Mouse (Mus musculus) myocyte (in vitro differentiated cells): ENCODE results near the gene Parp16. TPM values are rescaled to one million over a fixed set of nuclear protein-coding genes. Genes with fewer than 3 reads are reported as not detected.
"Not testable (repeated sequence)": the region's sequence is repeated elsewhere in the genome, so short reads cannot be mapped to it uniquely, and the experiment has no call there.

ENCODE experiments used
- H3K27me3 ChIP-seq: one replicate; pipeline ENCODE4 v1.6.1; 2011; ENCODE audit not compliant: control insufficient read depth, insufficient read depth, insufficient read length
- H3K36me3 ChIP-seq: one replicate; pipeline ENCODE4 v1.6.1; 2011; ENCODE audit not compliant: control insufficient read depth, insufficient read depth
- H3K4me2 ChIP-seq: one replicate; pipeline ENCODE4 v1.6.1; 2011; ENCODE audit warnings: low read depth, control low read depth
- H3K4me3 ChIP-seq: one replicate; pipeline ENCODE4 v1.5.1; 2011; ENCODE audit warnings: mild to moderate bottlenecking, control low read depth, moderate library complexity
- H3K79me2 ChIP-seq: one replicate; pipeline ENCODE4 v1.6.1; 2011; ENCODE audit not compliant: control insufficient read depth, insufficient read depth
- H3ac ChIP-seq: one replicate; pipeline ENCODE4 v1.6.1; 2011; ENCODE audit not compliant: control insufficient read depth, insufficient read length
- CEBPB ChIP-seq: IDR thresholded peaks from 2 replicates; pipeline ENCODE4 v1.6.1; 2011; ENCODE audit warnings: mild to moderate bottlenecking, moderate library complexity; ENCODE audit not compliant: poor library complexity, insufficient read depth, severe bottlenecking
- E2F4 ChIP-seq: IDR thresholded peaks from one replicate; pipeline ENCODE4 v1.6.1; 2011; ENCODE audit warnings: mild to moderate bottlenecking, control low read depth, moderate library complexity; ENCODE audit not compliant: insufficient read depth
- MAX ChIP-seq: IDR thresholded peaks from one replicate; pipeline ENCODE4 v1.6.1; 2011; ENCODE audit warnings: low read depth, mild to moderate bottlenecking, control low read depth
- MYOD1 ChIP-seq, 3 experiments: IDR thresholded peaks; one replicate each; pipeline ENCODE4 v1.6.1; 2011; ENCODE audit warnings: control low read depth in 2 of 3, low read depth in 2 of 3, mild to moderate bottlenecking in 2 of 3, moderate library complexity in 1 of 3; ENCODE audit not compliant: insufficient read length in 2 of 3, control insufficient read depth in 1 of 3
- MYOG ChIP-seq, 3 experiments: IDR thresholded peaks; one replicate each; pipeline ENCODE4 v1.6.1; 2011; ENCODE audit warnings: control low read depth in 2 of 3, low read depth in 2 of 3, mild to moderate bottlenecking in 2 of 3; ENCODE audit not compliant: insufficient read length in 2 of 3, control insufficient read depth in 1 of 3, insufficient read depth in 1 of 3
- POLR2A ChIP-seq: IDR thresholded peaks from one replicate; pipeline ENCODE4 v1.6.1; 2011; ENCODE audit warnings: low read depth, mild to moderate bottlenecking, control low read depth, moderate library complexity; ENCODE audit not compliant: insufficient read length
- POLR2AphosphoS2 ChIP-seq: IDR thresholded peaks from one replicate; pipeline ENCODE4 v1.6.1; 2011; ENCODE audit warnings: low read depth, control low read depth; ENCODE audit not compliant: insufficient read length
- REST ChIP-seq: IDR thresholded peaks from one replicate; pipeline ENCODE4 v1.6.1; 2011; ENCODE audit warnings: mild to moderate bottlenecking, control low read depth, moderate library complexity; ENCODE audit not compliant: insufficient read depth, insufficient read length
- SRF ChIP-seq: IDR thresholded peaks from one replicate; pipeline ENCODE4 v1.6.1; 2011; ENCODE audit warnings: low read depth; ENCODE audit not compliant: control insufficient read depth, insufficient read length
- TCF12 ChIP-seq: IDR thresholded peaks from one replicate; pipeline ENCODE4 v1.6.1; 2011; ENCODE audit warnings: mild to moderate bottlenecking, control low read depth; ENCODE audit not compliant: poor library complexity, insufficient read depth, severe bottlenecking
- TCF3 ChIP-seq: IDR thresholded peaks from one replicate; pipeline ENCODE4 v1.6.1; 2011; ENCODE audit warnings: low read depth, control low read depth; ENCODE audit not compliant: insufficient read length
- USF1 ChIP-seq: IDR thresholded peaks from one replicate; pipeline ENCODE4 v1.6.1; 2011; ENCODE audit warnings: low read depth, mild to moderate bottlenecking, control low read depth, moderate library complexity
- polyA plus RNA-seq: library from polyadenylated mRNA; unstranded; fragments of >200 nt; fragmentation: generic; extraction: Trizol; gene quantifications from one replicate; pipeline ENCODE4 v1.2.1, GENCODE M21; 2012; ENCODE audit warnings: missing spikeins

The Parp16 gene
- polyA plus RNA-seq, 1 experiment, result 2.2 TPM

GRCm38 (mm10) chr9:65214778-65215493, 19.8 kb downstream of the Parp16 start:
- H3K4me2 ChIP-seq, result peak overlapping the region; percentile 96
- no peaks in the 10 kb centered on the region for H3K27me3 ChIP-seq
- no peaks in the 10 kb centered on the region for H3K36me3 ChIP-seq
- H3ac ChIP-seq, result peak overlapping the region; percentile 28
- no peaks in the 10 kb centered on the region for H3K79me2 ChIP-seq
- TF ChIP-seq MYOG (IDR thresholded peaks at IDR 0.05; ENCODE audit: control insufficient read depth in 1 of 3, insufficient read depth in 1 of 3, insufficient read length in 2 of 3, low read depth in 2 of 3) (peak in 1 of 3 experiments; percentile 48), MYOD1 (IDR thresholded peaks at IDR 0.05; ENCODE audit: control insufficient read depth in 1 of 3, insufficient read length in 2 of 3, low read depth in 2 of 3) (peak in 1 of 3 experiments; percentile 41), POLR2A (peak; percentile 71), POLR2AphosphoS2 (peak; percentile 52), USF1 (no peak)
- peak overlapping the region; percentile 39 for H3K4me3 ChIP-seq

DNA sequence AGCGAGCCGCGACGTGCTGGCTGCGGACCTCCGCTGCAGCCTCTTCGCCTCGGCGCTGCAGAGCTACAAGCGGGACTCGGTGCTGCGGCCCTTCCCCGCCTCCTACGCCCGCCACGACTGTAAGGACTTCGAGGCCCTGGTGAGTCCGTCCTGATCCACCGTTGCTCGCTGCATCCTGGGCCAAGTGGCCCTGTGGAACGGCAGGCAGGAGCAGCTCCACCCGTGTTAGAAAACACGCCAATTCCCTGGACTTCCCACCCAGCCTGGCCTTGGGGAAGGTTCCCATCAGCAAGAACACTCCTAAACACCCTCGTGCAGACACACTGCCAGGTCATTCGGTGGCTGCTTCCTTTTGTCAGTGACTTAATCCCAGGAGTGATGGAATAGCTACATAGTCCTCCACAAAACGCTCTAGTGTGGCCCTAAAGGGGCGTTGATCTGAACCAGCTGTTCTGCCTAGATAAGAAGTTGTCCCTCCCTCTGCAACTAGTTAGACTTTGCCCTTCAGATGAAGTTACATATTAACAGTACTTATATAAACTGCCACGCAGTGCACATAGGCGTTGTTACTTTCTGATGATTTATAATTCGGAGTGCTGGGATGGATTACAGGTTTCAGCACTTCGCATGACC, 20.5 kb downstream of the Parp16 start:
- Histone ChIP-seq H3K36me3 (no peaks in the 10 kb centered on the region), H3K79me2 (no peaks in the 10 kb centered on the region), H3K27me3 (no peaks in the 10 kb centered on the region), H3ac (peak overlapping the region; percentile 28), H3K4me3 (peak overlapping the region; percentile 39), H3K4me2 (peak overlapping the region; percentile 96)
- no peak for TF ChIP-seq E2F4
- peak; percentile 18 for TF ChIP-seq POLR2AphosphoS2

GRCm38 (mm10) chr9:65216972-65217371, 21.8 kb downstream of the Parp16 start:
- Histone ChIP-seq H3K4me3 (no peak overlapping the region), H3K4me2 (peak overlapping the region; percentile 12), H3K79me2 (no peaks in the 10 kb centered on the region), H3ac (no peak overlapping the region), H3K27me3 (no peaks in the 10 kb centered on the region), H3K36me3 (no peaks in the 10 kb centered on the region)
- TF ChIP-seq MYOD1 (IDR thresholded peaks at IDR 0.05; ENCODE audit: control insufficient read depth in 1 of 3, insufficient read length in 2 of 3, low read depth in 2 of 3) (no peak), POLR2A (no peak), POLR2AphosphoS2 (no peak), REST (no peak), CEBPB (no peak), USF1 (no peak), MYOG (IDR thresholded peaks at IDR 0.05; ENCODE audit: control insufficient read depth in 1 of 3, insufficient read depth in 1 of 3, insufficient read length in 2 of 3, low read depth in 2 of 3) (no peak), MAX (no peak), TCF12 (no peak), TCF3 (no peak)

- no peaks in the 10 kb centered on the region for H3K27me3 ChIP-seq
- TF ChIP-seq MAX (no peak), SRF (no peak), POLR2A (no peak), TCF12 (no peak), POLR2AphosphoS2 (no peak), TCF3 (no peak), CEBPB (no peak), E2F4 (no peak), MYOG (IDR thresholded peaks at IDR 0.05; ENCODE audit: control insufficient read depth in 1 of 3, insufficient read depth in 1 of 3, insufficient read length in 2 of 3, low read depth in 2 of 3) (no peak), MYOD1 (IDR thresholded peaks at IDR 0.05; ENCODE audit: control insufficient read depth in 1 of 3, insufficient read length in 2 of 3, low read depth in 2 of 3) (no peak), REST (no peak), USF1 (no peak)
These were observed 22.5 kb downstream of the Parp16 start for GRCm38 (mm10) chr9:65217661-65218060.

GRCm38 (mm10) chr9:65218916-65219315, 23.8 kb downstream of the Parp16 start:
- Histone ChIP-seq H3K36me3 (no peaks in the 10 kb centered on the region), H3K27me3 (no peaks in the 10 kb centered on the region), H3K4me2 (no peak overlapping the region), H3ac (no peak overlapping the region), H3K79me2 (no peaks in the 10 kb centered on the region), H3K4me3 (no peak overlapping the region)
- TF ChIP-seq TCF3, result no peak
- no peak for TF ChIP-seq CEBPB
- TF ChIP-seq MYOD1 (IDR thresholded peaks at IDR 0.05; ENCODE audit: control insufficient read depth in 1 of 3, insufficient read length in 2 of 3, low read depth in 2 of 3), result no peak
- TF ChIP-seq TCF12, result no peak

More at GRCm38 (mm10) chr9:65217661-65218060, 22.5 kb downstream of the Parp16 start:
- H3K79me2 ChIP-seq, result no peaks in the 10 kb centered on the region
- H3ac ChIP-seq, result no peak overlapping the region
- H3K4me3 ChIP-seq, result no peak overlapping the region
- H3K36me3 ChIP-seq, result no peaks in the 10 kb centered on the region
- H3K4me2 ChIP-seq, result no peak overlapping the region

- H3K79me2 ChIP-seq, H3K36me3 ChIP-seq, H3K27me3 ChIP-seq, H3K4me2 ChIP-seq, H3ac ChIP-seq, H3K4me3 ChIP-seq: not testable (repeated sequence)
These were observed 25.2 kb downstream of the Parp16 start for GRCm38 (mm10) chr9:65220398-65220797.
